Mouse (Mus musculus): ENCODE measurements at regions not wholly inside any gene's neighbourhood (a gene's known extent, or its start where the extent isn't known, plus 50 kb on each side); places are given as distances from the start of the nearest gene placed in this dataset.
"Not testable (repeated sequence)": the region's sequence is repeated elsewhere in the genome, so short reads cannot be mapped to it uniquely, and the experiment has no call there.

GRCm38 (mm10) chr5:91892338-91892737 lies 70.5 kb downstream of the Rchy1 start:
- no peak for DNase-seq (ENCODE audit: low spot score in 2 of 2)

GRCm38 (mm10) chr5:91881771-91882170 lies 81.1 kb downstream of the Rchy1 start:
- no peak for DNase-seq (ENCODE audit: low spot score in 2 of 2)

GRCm38 (mm10) chr5:91880231-91880630 lies 82.6 kb downstream of the Rchy1 start:
- DNase-seq (ENCODE audit: low spot score in 2 of 2) = no peak

GRCm38 (mm10) chr5:91878627-91879026 lies 84.2 kb downstream of the Rchy1 start:
- no peak for DNase-seq (ENCODE audit: low spot score in 2 of 2)

GRCm38 (mm10) chr5:91876682-91877031 lies 86.2 kb downstream of the Rchy1 start:
- DNase-seq (ENCODE audit: low spot score in 2 of 2) = no peak

GRCm38 (mm10) chr5:91875875-91876681 lies 86.8 kb downstream of the Rchy1 start:
- no peak for DNase-seq (ENCODE audit: low spot score in 2 of 2)

GRCm38 (mm10) chr5:91872816-91873215 lies 90.1 kb downstream of the Rchy1 start:
- no peak for DNase-seq (ENCODE audit: low spot score in 2 of 2)

GRCm38 (mm10) chr5:91869791-91870190 lies 93.1 kb downstream of the Rchy1 start:
- no peak for DNase-seq (ENCODE audit: low spot score in 2 of 2)

GRCm38 (mm10) chr5:91866184-91866583 lies 96.7 kb downstream of the Rchy1 start:
- DNase-seq (ENCODE audit: low spot score in 2 of 2) = no peak

GRCm38 (mm10) chr5:91865365-91865764 lies 97.5 kb downstream of the Rchy1 start:
- DNase-seq (ENCODE audit: low spot score in 2 of 2) = no peak

GRCm38 (mm10) chr5:91862843-91863242 lies 100.0 kb downstream of the Rchy1 start:
- no peak for DNase-seq (ENCODE audit: low spot score in 2 of 2)

GRCm38 (mm10) chr5:91862243-91862642 lies 100.6 kb downstream of the Rchy1 start:
- DNase-seq (ENCODE audit: low spot score in 2 of 2) = no peak

- peak in 1 of 2 experiments; percentile 41 for DNase-seq (ENCODE audit: low spot score in 2 of 2)
These were observed 101.3 kb downstream of the Rchy1 start for GRCm38 (mm10) chr5:91861440-91862187.

GRCm38 (mm10) chr5:91860489-91860888 lies 102.4 kb downstream of the Rchy1 start:
- DNase-seq (ENCODE audit: low spot score in 2 of 2) = no peak

GRCm38 (mm10) chr5:91852330-91852729 lies 110.5 kb downstream of the Rchy1 start:
- DNase-seq (ENCODE audit: low spot score in 2 of 2) = no peak

- DNase-seq (ENCODE audit: low spot score in 2 of 2) = not testable (repeated sequence)
These were observed 111.9 kb downstream of the Rchy1 start for GRCm38 (mm10) chr5:91850862-91851569.

- DNase-seq (ENCODE audit: low spot score in 2 of 2) = no peak
These were observed 112.4 kb downstream of the Rchy1 start for GRCm38 (mm10) chr5:91850440-91850839.

GRCm38 (mm10) chr5:91849533-91849932 lies 113.3 kb downstream of the Rchy1 start:
- no peak for DNase-seq (ENCODE audit: low spot score in 2 of 2)

GRCm38 (mm10) chr5:91849114-91849513 lies 113.8 kb downstream of the Rchy1 start:
- DNase-seq (ENCODE audit: low spot score in 2 of 2) = no peak

GRCm38 (mm10) chr5:91848528-91848927 lies 114.3 kb downstream of the Rchy1 start:
- no peak for DNase-seq (ENCODE audit: low spot score in 2 of 2)

GRCm38 (mm10) chr5:91843044-91843443 lies 119.8 kb downstream of the Rchy1 start:
- DNase-seq (ENCODE audit: low spot score in 2 of 2) = no peak

- no peak for DNase-seq (ENCODE audit: low spot score in 2 of 2)
These were observed 121.8 kb downstream of the Rchy1 start for GRCm38 (mm10) chr5:91841066-91841465.
